Mouse (Mus musculus) embryonic facial prominence, embryonic 10.5 days (tissue): ENCODE measurements around the gene Enpp3. TPM values are rescaled to one million over a fixed set of nuclear protein-coding genes. Genes with fewer than 3 reads are reported as not detected.
A peak's percentile ranks its signal among the peaks of the same experiment; 100 is the strongest.

Source experiments
- DNase-seq: peaks from one replicate; pipeline ENCODE4 v3.0.0-alpha.2; 2017; ENCODE audit warnings: low spot score
- H3K27ac ChIP-seq: fragments of 300-500 bp; sonication (generic); replicated peaks from 2 replicates; pipeline ENCODE4 v1.5.1; 2016; ENCODE audit warnings: mild to moderate bottlenecking
- H3K27me3 ChIP-seq: fragments of 300-500 bp; sonication (generic); replicated peaks from 2 replicates; pipeline ENCODE4 v1.6.1; 2016; ENCODE audit warnings: low read depth, mild to moderate bottlenecking; ENCODE audit not compliant: poor library complexity, severe bottlenecking
- H3K36me3 ChIP-seq: fragments of 300-500 bp; sonication (generic); replicated peaks from 2 replicates; pipeline ENCODE4 v1.6.1; 2016; ENCODE audit warnings: mild to moderate bottlenecking, moderate library complexity
- H3K4me1 ChIP-seq: fragments of 300-500 bp; sonication (generic); 2 replicates; pipeline ENCODE4 v1.6.1; 2016
- H3K4me3 ChIP-seq: fragments of 300-500 bp; sonication (generic); 2 replicates; pipeline ENCODE4 v1.5.1; 2016; ENCODE audit warnings: mild to moderate bottlenecking, moderate library complexity
- H3K9me3 ChIP-seq: fragments of 300-500 bp; sonication (generic); 2 replicates; pipeline ENCODE4 v1.6.1; 2016; ENCODE audit warnings: mild to moderate bottlenecking
- WGBS: fragments of 180-500 bp; shearing (Covaris S2); methylation state at CpG from one replicate; pipeline ENCODE4 v1.1.7; 2016; 5-methylcytosine and 5-hydroxymethylcytosine counted together
- polyA plus RNA-seq: library from polyadenylated mRNA; unstranded; fragments of >200 nt; fragmentation: Nextera tagmentation; extraction: Ambion mirVana; gene quantifications from 2 replicates; pipeline ENCODE4 v1.2.1, GENCODE M21; 2016

Gene Enpp3
- polyA plus RNA-seq, 1 experiment from 2014 or later, result 9.7 TPM

DNA sequence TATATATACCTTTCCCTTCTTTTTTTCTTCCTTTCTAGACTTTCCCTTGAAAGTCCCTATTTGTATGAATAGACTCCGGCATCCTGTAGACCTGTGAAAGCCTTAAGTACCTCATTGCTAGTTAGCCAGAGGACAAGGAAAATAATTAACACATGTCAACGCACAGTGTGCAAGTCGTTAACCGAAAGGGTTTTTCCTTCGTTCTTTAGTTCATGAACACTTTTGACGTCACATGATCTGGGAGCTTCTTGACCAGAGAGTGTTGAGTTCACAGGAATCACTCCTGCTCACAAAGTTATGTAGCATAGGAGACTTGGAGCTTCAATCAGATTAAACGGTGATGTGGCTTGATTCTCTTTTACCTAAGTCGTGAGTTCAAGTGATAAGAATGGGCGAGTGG is 10.3 kb downstream of the Enpp3 start:
- no peak overlapping the region for H3K27ac ChIP-seq
- no peaks in the 10 kb centered on the region for H3K27me3 ChIP-seq
- WGBS, result 88% methylated on average over 9 of the region's 9 CpGs

DNA sequence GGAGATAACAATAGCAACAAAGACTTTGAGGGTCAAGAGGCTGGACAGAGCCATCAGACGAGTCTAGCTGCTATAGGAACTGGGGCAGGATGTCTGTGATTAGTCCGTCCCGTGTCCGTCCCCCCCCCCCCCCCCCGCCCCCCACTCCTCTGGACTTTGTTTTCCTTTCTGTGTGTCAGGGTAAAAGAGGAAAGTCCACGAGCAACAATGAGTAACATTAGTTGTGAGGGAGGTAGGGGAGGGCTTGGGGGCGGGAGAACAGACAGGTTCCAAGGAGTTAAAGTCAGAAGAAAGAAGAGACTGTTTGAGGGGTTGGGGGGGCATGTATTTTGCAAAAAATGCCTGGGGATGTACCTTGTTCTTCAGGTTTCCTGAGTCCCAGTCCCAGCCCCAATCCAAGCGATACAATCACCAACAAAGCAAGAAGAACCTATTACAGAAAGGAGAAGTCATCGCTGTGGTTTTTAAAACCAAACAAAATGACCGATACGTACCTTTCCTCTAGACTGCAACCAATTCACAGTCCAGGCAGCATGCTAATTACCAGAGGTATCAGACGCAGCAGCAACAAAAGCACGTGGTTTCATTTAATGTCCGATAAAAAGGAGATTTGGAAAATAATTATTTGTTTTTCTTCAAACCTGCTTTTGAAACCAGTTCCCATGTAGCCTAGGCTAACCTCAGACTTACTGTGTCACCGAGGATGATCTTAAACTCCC is 11.1 kb downstream of the Enpp3 start:
- H3K4me3 ChIP-seq, result no peak overlapping the region
- WGBS, result 54% methylated on average over 15 of the region's 15 CpGs
- peaks cover 29% of the 10 kb centered on the region for H3K4me1 ChIP-seq
- no peaks in the 10 kb centered on the region for H3K36me3 ChIP-seq
- no peaks in the 10 kb centered on the region for H3K27me3 ChIP-seq
- no peaks in the 10 kb centered on the region for H3K9me3 ChIP-seq
- H3K27ac ChIP-seq, result 0 out of 2 replicates have a peak overlapping the region, but pooled peaks have one; percentile 30
- DNase-seq, result no peak

More for the DNA sequence above, 10.3 kb downstream of the Enpp3 start:
- Histone ChIP-seq H3K36me3 (no peaks in the 10 kb centered on the region), H3K4me3 (no peak overlapping the region), H3K9me3 (no peaks in the 10 kb centered on the region), H3K4me1 (peaks cover 32% of the 10 kb centered on the region)
- DNase-seq, result no peak

DNA sequence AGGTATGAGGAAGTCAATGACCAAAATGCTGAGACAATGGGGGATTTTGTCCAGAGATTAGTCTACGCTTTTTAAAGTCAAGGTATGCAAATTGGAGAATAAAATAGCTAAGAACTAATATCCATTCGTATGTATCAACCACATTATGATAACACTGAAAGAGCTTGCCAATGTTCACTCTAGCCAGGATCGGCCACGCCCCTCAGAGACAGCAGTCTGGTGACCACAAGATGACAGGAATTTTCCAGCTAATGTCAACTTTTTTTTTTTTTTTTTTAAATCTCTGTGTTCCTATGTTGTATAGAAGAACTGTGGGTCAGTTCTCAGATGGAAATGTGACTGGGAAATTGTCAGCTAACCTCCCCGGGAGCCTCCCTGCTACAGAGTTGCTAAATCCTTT is 12.2 kb downstream of the Enpp3 start:
- no peak overlapping the region for H3K4me3 ChIP-seq
- H3K4me1 ChIP-seq, result peaks cover 18% of the 10 kb centered on the region
- no peaks in the 10 kb centered on the region for H3K9me3 ChIP-seq
- 0 out of 2 replicates have a peak, but pooled peaks cover 1% of the 10 kb centered on the region for H3K36me3 ChIP-seq
- WGBS, result 92% methylated on average over 5 of the region's 5 CpGs
- H3K27me3 ChIP-seq, result no peaks in the 10 kb centered on the region
- no peak overlapping the region for H3K27ac ChIP-seq
- DNase-seq, result no peak

DNA sequence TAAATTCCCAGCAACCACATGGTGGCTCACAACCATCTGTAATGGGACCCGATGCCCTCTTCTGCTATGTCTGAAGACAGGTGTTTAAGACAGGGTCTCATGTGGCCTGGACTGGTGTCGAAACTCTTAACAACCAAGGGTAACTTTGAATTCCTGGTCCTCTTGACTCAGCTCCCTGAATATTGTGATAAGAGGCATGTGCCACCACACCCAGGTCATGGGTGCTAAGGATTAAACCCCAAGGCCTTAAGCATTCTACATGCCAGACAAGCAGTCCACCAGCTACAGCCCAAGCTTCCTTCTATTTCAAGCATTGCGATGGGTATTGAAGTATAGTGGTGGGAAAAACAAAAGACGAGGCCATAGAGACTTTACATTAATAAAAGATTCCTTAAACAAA is 14.5 kb downstream of the Enpp3 start:
- no peak for DNase-seq
- 91% methylated on average over 4 of the region's 4 CpGs for WGBS
- no peak overlapping the region for H3K4me3 ChIP-seq

DNA sequence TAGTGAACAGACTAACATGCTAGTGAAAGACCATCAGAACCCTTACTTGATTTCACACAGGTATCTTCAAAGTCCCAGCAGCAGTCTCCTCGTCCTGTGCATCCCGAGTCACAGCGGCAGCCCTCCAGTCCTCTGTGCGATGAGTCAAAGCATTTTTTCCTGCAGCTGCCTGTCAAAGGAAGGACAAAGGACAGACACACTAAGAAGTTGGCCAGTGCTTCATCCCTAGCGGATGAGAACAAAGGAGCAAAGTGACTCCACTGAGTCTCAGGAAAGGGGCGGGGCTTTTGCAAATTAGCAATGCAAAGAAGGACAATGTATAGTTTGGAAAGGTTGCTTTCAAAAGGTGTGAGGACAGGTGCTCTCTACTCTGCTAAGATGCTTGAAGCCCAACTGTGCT is 16.5 kb downstream of the Enpp3 start:
- H3K9me3 ChIP-seq, result no peaks in the 10 kb centered on the region
- WGBS, result 26% methylated on average over 6 of the region's 6 CpGs
- no peak overlapping the region for H3K4me3 ChIP-seq
- no peaks in the 10 kb centered on the region; the same call in 1 of the 2 replicates for H3K4me1 ChIP-seq
- peaks cover 10% of the 10 kb centered on the region; the same call in 1 of the 2 replicates for H3K36me3 ChIP-seq
- H3K27me3 ChIP-seq, result no peaks in the 10 kb centered on the region
- no peak for DNase-seq
- no peak overlapping the region for H3K27ac ChIP-seq

More for the DNA sequence above, 14.5 kb downstream of the Enpp3 start:
- no peak overlapping the region for H3K27ac ChIP-seq
- no peaks in the 10 kb centered on the region for H3K27me3 ChIP-seq
- H3K9me3 ChIP-seq, result no peaks in the 10 kb centered on the region
- H3K36me3 ChIP-seq, result peaks cover 10% of the 10 kb centered on the region; the same call in 1 of the 2 replicates
- peaks cover 7% of the 10 kb centered on the region for H3K4me1 ChIP-seq

DNA sequence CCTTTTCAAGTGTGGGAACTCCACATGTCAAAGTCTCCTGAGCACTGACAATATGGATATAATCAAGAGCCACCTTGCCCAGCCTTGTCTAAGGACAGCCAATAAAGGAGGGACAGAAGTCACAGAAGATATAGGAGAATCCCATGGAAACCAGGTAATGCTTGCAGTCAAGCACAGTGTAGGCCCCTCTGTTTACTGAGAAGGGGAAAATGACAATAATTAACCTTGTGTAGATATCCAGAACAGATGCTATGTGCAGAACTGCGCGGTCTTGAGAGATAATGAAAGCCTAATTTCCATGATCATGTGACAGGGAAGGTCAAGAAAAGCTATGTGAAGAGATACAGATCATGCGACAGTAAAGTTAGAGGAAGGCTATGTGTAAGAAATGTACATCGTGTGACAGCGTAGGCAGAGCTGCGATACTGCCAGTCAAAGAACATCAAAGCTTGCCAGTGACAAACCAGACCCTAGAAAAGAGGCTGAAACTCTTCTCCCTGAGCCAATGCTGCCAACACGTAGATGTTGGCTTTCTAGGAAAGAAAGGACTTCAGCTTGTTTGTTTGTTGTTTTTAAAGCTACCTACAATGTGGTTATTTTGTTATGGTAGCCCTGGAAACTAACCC is 17.1 kb downstream of the Enpp3 start:
- no peak overlapping the region for H3K4me3 ChIP-seq
- H3K9me3 ChIP-seq, result no peaks in the 10 kb centered on the region
- H3K36me3 ChIP-seq, result peaks cover 10% of the 10 kb centered on the region; the same call in 1 of the 2 replicates
- DNase-seq, result no peak
- WGBS, result 82% methylated on average over 7 of the region's 7 CpGs
- H3K27me3 ChIP-seq, result no peaks in the 10 kb centered on the region
- no peak overlapping the region for H3K27ac ChIP-seq
- H3K4me1 ChIP-seq, result no peaks in the 10 kb centered on the region; the same call in 1 of the 2 replicates

DNA sequence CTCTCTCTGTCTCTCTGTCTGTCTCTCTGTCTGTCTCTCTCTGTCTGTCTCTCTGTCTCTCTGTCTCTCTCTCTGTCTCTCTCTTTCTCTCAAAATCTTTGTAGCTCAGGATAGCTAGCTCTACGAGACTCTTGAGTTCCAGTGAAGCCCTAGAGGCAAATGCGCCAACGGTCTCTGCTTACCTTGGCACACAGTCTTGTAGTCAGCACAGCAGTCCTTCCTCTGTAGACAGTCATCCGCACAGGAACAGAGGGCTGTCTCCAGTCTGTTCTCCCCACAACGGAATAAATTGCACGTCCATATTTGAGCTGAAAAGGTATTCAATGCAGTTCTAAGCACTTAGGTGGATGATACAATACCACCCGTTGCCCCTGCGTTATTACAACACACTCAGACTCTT is 18.0 kb downstream of the Enpp3 start:
- DNase-seq, result no peak
- peaks cover 14% of the 10 kb centered on the region; the same call in 1 of the 2 replicates for H3K36me3 ChIP-seq
- H3K9me3 ChIP-seq, result no peaks in the 10 kb centered on the region
- 90% methylated on average over 8 of the region's 8 CpGs for WGBS
- peaks cover 5% of the 10 kb centered on the region; the same call in 1 of the 2 replicates for H3K4me1 ChIP-seq
- H3K27me3 ChIP-seq, result no peaks in the 10 kb centered on the region
- H3K4me3 ChIP-seq, result no peak overlapping the region
- no peak overlapping the region for H3K27ac ChIP-seq

DNA sequence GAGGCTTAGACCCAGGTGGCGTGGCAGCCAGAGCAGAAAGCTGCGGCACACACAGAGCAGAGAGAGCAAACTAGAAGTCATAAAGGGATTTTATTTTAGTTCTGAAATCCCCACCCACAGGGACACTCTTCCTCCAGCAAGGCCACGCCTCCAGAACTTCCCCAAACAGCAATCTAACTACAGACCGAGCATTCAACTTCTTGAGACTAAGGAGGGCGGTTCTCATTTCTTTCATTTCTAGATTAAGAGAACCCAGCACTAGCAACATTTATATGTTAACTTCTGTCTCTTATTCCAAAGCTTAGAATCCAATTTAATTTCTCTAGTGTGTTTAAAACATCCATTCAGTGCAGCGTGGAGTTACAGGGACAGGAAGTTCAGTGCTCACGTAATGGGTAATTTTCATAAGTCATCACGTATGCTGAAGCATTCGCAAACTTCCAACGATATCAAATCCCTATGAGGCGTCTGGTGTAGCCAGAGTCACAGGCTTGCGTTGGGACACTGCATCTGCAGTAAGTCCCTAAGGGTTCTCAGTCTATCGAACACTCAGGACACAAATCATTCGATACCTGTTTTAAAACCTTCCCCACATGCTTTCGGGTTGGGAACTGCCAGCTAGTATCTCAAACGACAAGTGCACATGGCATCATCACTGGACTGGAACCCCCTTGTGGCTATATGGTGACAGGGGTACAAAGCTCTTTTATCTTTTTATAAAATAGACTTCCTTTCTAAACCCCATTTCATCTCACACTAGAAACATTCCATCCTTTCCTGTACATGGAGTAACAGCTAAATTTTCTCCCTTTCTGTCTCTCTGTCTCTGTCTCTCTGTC is 18.7 kb downstream of the Enpp3 start:
- WGBS, result 85% methylated on average over 16 of the region's 16 CpGs
- H3K4me1 ChIP-seq, result peaks cover 10% of the 10 kb centered on the region; the same call in 1 of the 2 replicates

DNA sequence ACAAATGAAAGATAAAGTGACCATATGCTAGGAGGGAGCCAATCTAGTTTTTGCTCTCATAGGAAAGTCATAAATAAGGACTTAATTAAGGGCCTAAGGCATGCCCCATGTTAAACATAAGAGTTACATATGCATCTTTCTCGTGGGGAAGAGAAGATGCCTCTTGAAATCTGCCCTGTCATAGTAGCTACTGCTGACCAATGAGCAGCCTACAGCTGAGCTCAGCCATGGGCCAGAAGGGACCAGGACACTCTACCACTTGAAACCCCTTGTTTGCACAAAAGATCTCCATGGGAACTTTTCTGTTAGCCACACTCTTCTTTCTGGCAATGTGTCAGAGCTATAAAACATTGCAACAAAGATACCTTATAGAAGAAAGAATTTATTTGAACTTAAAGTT is 19.4 kb downstream of the Enpp3 start:
- Histone ChIP-seq H3K9me3 (no peaks in the 10 kb centered on the region), H3K27ac (no peak overlapping the region), H3K4me1 (peaks cover 10% of the 10 kb centered on the region; the same call in 1 of the 2 replicates), H3K36me3 (peaks cover 14% of the 10 kb centered on the region; the same call in 1 of the 2 replicates), H3K4me3 (no peak overlapping the region), H3K27me3 (no peaks in the 10 kb centered on the region)
- 56% methylated on average over 1 of the region's 1 CpGs for WGBS
- DNase-seq, result no peak

More for the DNA sequence above, 18.7 kb downstream of the Enpp3 start:
- H3K9me3 ChIP-seq, result no peaks in the 10 kb centered on the region
- H3K27me3 ChIP-seq, result no peaks in the 10 kb centered on the region
- no peak overlapping the region for H3K27ac ChIP-seq
- H3K36me3 ChIP-seq, result peaks cover 14% of the 10 kb centered on the region; the same call in 1 of the 2 replicates
- DNase-seq, result no peak
- no peak overlapping the region for H3K4me3 ChIP-seq

DNA sequence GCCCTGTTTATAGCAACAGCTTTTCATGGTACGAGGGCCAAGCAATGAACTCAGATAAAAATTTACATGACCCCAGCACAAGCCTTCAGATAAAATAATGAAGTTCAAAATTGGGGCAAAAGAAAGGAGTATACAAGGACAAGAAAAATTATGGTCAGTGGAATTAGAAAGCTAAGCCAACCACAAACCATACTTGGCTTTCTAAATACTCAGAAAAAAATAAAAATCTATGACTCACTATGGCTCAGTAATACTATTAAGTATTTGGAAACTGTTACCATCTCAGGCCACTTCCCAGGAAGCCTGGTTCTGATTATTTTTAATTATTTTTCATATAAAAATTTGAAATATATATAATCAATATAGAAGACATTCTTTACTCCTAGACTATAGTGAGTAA is 19.8 kb downstream of the Enpp3 start:
- peaks cover 14% of the 10 kb centered on the region; the same call in 1 of the 2 replicates for H3K36me3 ChIP-seq
- 84% methylated on average over 1 of the region's 1 CpGs for WGBS

DNA sequence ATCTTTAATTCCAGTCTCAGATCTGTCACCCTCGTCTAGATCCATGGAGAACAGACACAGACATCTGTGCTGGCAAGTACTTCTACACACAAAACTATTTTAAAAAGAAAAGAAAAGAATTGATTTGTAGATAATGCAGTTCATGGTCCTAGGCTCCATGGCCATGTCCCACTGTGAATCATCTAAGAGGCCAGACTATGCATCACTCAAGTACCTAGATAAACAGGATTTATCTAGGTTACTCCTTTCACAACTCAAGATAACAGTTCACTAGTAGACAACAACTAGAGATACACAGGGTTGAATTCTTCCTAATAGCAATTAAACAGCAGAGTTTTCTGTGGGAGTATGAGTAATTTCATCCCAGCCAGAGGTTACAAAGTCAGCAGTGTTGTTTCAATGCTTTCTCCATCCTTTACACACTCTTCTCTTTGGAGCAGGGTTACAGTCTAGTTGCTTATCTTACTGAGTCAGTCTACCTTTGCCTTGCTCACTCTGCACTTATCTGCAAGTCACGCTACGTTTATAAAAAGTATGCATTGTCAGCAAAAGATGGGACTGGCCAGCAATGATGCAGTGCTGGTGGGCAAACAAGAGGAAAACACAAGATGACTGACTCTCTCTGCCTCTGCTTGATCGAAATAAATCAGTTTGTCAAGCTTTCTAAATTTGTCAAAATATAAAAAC is 20.5 kb downstream of the Enpp3 start:
- Histone ChIP-seq H3K9me3 (no peaks in the 10 kb centered on the region), H3K4me3 (no peak overlapping the region), H3K27me3 (no peaks in the 10 kb centered on the region), H3K36me3 (peaks cover 14% of the 10 kb centered on the region; the same call in 1 of the 2 replicates), H3K27ac (no peak overlapping the region), H3K4me1 (peaks cover 14% of the 10 kb centered on the region)
- DNase-seq, result no peak
- WGBS, result 86% methylated on average over 4 of the region's 4 CpGs

More for the DNA sequence above, 19.8 kb downstream of the Enpp3 start:
- no peaks in the 10 kb centered on the region for H3K27me3 ChIP-seq
- no peaks in the 10 kb centered on the region for H3K9me3 ChIP-seq
- no peak overlapping the region for H3K27ac ChIP-seq
- H3K4me3 ChIP-seq, result no peak overlapping the region
- no peak for DNase-seq
- peaks cover 14% of the 10 kb centered on the region for H3K4me1 ChIP-seq

DNA sequence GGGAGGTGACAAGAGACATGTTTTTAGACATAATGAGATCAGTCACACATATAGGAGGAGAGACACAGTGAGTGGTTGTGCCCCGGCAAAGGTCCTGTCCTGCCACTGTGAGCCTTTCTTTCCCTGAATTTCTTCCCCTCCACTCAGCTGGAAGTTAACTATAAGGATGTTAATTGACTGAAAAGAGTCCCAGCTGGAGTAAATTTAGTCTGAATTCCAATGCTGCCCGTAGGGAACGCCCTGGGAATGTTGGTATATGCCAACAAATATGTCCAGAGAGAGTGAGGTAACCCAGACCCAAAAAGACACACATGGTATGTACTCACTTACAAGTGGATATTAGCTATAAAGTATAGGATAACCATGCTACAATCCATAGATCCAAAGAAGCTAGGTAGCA is 23.1 kb downstream of the Enpp3 start:
- H3K27ac ChIP-seq, result no peak overlapping the region
- H3K4me1 ChIP-seq, result peaks cover 14% of the 10 kb centered on the region
- 36% methylated on average over 3 of the region's 3 CpGs for WGBS
- H3K4me3 ChIP-seq, result no peak overlapping the region
- peaks cover 8% of the 10 kb centered on the region; the same call in 1 of the 2 replicates for H3K36me3 ChIP-seq
- no peaks in the 10 kb centered on the region for H3K9me3 ChIP-seq
- no peaks in the 10 kb centered on the region for H3K27me3 ChIP-seq
- no peak for DNase-seq
